Mouse (Mus musculus): ENCODE results near the gene Tagap1.
"Not testable (repeated sequence)": the region's sequence is repeated elsewhere in the genome, so short reads cannot be mapped to it uniquely, and the experiment has no call there.

- not testable (repeated sequence) for TF ChIP-seq CTCF (IDR thresholded peaks at IDR 0.05; ENCODE audit: borderline replicate concordance, control insufficient read depth, extremely low read depth, insufficient read depth, low read length, poor library complexity); POLR2A (IDR thresholded peaks at IDR 0.05; ENCODE audit: control insufficient read depth, extremely low read depth, insufficient read depth, low read length, poor library complexity)
These were observed 12.8 kb downstream of the Tagap1 start, which contains the start of gene Rsph3b for GRCm38 (mm10) chr17:6947984-6948768.
